Mouse (Mus musculus) gastrocnemius, postnatal 10 days (tissue): ENCODE measurements at regions not wholly inside any gene's neighbourhood (a gene's known extent, or its start where the extent isn't known, plus 50 kb on each side); places are given as distances from the start of the nearest gene placed in this dataset.

ENCODE experiments used
- DNase-seq: peaks from one replicate; pipeline ENCODE4 v3.0.0; 2021; ENCODE audit warnings: mixed read lengths

DNA sequence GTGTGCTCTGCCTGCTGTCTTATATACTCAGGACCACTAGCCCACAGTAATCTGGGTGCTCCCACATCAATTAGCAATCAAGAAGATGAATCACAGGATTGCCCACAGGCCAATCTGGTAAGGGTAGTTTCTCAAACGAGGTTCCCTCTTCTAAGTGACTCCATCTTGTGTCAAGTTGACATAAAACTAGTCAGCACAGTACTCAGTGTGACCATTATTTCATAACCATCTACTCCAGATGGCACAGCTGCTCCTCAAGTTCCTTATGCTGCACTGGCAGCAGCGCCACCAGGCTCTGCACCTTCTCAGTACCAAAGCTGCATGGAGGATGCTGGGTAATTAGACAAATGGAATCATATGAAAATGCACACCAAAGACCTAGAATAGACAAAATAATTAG, 175.6 kb upstream of the B3galt2 start:
- DNase-seq, result no peak

DNA sequence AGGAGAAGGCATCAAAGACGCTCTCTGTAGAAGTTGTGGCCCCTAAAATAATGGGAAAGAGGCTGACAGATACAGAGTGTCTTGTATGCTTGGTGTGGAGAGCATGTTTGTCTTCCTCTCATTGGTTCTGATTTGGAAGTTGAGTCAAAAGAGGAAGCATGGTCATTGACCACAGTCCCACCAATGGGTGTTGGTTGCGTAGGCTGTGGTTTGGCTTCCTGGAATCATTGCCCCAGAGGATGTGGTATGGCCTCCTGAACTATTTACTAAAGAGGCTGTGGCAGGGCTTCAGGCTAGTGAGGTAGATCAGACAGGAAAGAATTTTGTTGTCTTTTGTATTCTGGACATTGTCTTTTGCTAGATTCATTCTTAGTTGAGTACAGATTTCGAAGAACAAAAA, 174.4 kb upstream of the B3galt2 start:
- DNase-seq, result no peak

DNA sequence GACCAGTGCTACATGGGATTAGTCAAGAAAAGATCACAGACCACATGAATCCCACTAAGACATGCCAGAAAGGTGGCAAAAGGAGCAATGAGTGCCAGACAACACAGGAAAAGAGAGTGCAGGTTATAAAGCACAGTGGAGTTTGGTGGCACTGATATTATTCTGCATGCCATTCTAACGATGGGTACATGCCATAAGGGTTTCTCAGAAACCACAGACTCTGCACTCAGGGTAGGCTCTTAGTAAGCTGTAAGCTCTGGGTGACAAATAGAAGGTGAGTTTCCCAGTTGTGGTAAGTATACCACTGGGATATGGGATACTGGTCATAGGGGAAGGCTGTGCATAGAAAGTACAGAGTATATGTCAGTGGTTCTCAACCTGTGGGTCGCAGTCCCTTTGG, 165.1 kb upstream of the B3galt2 start:
- DNase-seq, result no peak

DNA sequence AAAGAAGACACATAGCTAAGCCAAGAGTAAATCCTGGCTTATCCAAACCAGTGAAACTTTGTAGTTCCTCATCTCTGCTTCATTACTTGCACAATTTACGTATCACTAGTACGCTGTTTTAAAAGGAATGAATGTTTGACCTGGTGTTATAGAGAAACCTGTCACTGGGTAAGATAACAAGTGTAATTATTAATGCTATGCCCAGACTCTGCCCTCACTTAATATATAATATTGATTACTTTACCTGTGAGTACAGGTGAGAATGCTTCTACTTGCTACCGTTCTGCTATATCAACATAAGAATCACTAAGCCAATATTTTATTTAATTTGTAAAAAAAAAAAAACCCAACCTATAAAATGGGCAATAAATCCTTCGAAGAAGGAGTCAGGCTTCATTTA, 157.1 kb upstream of the B3galt2 start:
- no peak for DNase-seq

DNA sequence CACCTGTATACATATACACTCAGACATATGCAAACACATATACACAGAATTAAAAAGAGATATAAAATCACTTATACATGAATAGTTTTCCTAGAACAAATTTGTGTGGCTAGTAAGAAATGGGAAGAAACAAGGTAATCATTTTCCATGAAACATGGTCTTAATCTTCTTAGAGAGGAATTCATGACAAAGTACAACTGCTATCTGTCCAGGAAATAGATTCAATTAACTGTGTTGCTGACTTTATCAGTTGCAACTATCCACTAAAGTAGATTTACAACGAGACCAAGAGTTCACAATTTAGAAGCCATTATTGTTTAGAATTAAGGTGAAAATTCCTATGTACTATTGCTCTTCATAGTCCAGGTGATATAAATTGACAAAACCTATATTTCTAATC, 155.5 kb upstream of the B3galt2 start:
- DNase-seq, result no peak

DNA sequence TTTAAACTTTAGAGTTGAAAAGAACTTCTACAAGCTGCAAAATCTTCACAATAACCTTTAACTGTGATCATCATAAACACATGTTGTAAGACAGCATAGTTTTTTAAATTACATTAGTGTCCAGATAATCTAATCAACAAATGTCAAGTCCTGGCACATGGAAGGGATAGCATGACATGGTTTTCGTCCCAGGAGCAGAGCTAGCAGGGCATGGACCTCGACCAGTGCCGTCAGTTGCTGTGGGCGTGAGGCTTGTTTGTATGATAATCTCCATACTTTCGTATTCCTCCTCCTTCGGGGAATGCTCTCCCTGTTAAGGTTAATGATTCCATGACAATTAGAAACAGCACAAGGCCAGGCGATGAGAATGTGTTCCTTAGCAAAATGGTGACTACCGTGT, 143.4 kb upstream of the B3galt2 start:
- no peak for DNase-seq

DNA sequence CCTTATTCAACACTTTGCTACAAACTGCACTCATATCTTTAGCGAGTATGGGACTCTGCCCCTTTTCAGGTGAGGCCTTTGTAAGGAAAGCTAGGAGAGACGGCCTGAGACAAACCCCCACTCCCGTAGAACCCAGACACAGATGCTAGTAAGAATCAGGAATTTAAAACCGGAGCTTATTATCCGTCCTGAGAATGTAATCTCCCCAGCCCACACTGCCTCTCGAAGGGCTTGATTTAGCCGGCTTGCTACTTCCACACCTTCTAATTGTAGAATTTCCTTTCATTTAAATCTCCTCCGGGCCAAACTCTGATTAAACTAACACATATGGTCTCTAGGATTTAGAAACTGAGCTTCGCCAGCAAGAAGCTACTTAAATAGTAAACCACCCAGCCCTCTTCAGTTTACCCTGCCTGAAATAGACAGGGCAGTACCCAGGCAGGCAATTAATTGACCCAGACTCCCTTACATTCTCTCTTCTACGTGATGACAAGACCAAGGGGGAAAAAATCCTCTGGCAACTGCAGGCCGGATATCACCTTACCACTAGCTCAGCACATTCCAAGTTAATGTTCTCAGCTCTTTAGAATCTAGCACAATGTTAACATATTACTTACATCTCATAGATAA, 136.9 kb upstream of the B3galt2 start:
- no peak for DNase-seq

DNA sequence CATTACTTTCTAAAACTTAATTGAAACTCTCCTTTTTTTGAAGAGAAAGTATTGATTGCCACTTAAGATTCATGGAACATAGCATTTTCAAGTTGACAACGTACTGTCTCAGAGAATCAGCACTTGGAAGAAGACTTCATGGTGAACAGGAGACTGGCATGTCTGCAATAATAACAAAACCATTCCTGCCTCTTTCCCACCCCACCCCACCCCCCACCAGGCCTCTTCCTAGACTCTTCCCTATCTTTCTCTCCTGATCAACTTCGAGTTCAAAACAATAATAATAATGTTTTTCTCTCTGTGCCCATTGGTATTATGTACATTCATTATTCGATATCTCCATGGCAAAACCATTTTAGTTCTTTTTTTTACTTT, 136.4 kb upstream of the B3galt2 start:
- no peak for DNase-seq

DNA sequence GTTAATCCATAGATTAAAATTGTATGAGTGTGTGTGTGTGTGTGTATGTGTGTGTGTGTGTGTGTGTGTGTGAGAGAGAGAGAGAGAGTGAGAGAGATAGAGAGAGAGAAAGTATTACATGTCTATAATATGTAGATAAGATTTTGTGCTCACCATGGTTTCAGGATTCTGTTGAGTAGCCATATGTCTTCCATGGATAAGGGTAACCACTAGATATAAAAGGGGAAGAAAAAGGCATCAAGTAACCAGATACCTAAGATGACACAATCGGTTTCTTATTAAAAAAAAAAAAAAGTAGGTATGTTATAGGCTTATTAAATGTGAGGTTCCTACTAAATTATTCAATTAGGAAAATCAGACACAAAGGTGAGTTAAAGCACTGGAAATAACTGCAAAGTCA, 135.1 kb upstream of the B3galt2 start:
- no peak for DNase-seq

DNA sequence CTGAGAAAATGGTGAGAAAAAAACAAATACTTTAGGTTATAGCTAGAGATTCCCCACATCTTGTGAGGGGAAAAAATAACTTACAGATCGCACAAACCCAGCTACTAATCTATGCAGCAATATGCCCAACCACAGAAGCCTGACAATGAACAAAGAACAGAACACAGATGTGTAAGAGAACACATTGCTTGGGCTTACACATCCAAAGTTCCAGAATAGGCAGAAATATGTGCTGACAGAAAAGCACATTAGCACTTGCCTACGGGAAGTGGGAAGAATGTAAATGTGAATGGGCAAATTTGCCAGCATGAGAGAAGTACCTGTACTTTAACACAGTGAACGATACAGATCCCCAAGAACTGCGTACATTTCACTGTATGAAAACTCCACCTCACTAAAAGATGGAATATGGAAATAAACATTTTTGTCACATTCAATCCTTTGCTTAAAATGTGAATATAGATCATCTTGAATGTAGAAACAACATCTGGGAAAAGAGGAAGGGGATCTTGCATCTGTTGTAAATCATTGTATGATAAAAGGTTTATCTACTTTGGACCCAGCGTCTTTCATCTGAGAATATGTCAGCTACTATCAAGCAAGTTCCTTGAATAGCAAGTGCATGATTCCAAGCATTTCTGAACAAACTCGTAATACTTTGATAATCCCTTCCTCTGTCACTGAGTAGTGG, 116.5 kb upstream of the B3galt2 start:
- no peak for DNase-seq

DNA sequence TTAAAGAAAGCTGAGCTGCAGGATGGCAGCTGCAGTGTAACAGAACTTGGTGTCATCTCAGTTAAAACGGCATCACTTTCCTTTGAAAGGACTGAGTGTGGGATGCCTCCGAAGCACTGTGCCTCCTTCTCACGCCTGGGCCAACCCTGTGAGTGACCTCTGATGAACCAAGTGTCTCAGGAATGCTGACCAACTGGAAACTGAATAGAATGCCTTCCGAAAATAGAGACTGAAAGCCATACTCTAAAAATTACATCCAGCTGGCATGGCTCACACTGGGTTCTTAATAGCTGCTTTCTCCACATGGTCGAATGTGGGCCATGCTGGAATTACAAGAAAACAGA, 116.0 kb upstream of the B3galt2 start:
- DNase-seq, result peak; percentile 16

DNA sequence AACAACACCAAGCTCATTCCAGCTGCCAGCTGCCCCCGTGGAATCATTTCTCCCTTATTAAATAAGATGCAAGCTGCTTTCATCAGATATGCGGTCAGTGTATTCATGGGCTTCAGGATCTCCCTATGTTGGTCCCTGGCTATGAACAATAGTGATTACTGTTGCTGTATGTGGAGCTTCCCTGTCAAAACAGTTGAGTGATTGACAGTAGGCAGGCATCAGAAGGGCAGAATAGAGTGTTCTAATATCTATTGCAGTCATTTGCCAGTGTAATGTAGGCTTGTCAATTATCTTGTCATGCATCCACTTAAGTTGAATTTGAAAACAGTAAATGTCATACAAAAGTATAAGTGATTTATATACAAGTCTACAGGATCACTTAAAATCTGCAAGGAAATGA, 100.2 kb upstream of the B3galt2 start:
- no peak for DNase-seq

DNA sequence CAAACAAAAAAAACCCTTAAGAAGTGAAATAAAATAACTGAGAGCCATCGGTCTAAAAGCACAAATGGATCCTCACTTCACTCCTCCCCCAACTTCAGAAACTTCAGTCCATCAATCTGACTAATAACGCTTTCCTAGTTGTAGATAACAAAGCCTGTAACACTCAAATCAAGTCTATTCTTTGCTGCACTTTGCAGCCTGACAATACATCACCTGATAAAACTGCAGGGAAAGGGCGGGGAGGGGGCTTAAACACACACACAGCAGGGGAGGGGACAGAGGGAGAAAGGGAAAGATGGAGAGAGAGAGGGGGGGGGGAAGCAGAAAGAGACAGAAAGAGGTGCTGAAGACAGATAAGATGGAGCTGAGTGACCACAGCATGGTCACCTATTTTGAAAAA, 99.8 kb upstream of the B3galt2 start:
- no peak for DNase-seq
